Comparison of ENCODE assay signal across 30 mouse cellular contexts in the genomic region with DNA sequence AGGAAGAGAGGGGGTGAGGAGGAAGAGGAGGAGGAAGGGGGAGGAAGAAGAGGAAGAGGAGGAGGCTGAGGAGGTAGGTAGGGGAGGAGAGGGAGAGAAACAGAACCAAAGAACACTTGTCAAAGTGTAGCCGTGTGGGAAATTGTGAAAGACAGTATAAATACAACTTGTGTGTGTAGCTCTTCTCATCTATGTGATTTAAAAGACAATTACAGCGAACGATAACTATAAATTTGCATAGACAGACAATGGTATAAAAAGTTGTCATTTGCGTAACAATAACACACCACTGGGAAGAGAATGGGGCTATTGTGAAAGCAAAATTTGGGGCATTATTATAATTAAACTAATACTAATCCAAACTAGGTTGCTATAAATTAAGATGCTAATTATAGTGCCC. TPM values are rescaled to one million over a fixed set of nuclear protein-coding genes. Genes with fewer than 3 reads are reported as not detected.
"Had no signal": no experiment of that assay in that cellular context is flagged by ENCODE, and none has a peak within 500 bp of the region (broad histone marks: within the 10 kb centered on the region; RNA-seq: fewer than 3 reads in every experiment).

No protein-coding gene starts in this region.

- H3K36me3 ChIP-seq: heart, embryonic 13.5 days; heart, embryonic 15.5 days; hindbrain, embryonic 13.5 days; hindbrain, embryonic 15.5 days; limb, embryonic 13.5 days; limb, embryonic 15.5 days; liver, embryonic 12.5 days had no signal

- H3K27me3 ChIP-seq: heart, embryonic 13.5 days; heart, embryonic 15.5 days; hindbrain, embryonic 15.5 days; limb, embryonic 13.5 days; limb, embryonic 15.5 days; liver, embryonic 12.5 days had no signal

- H3K9me3 ChIP-seq: heart, embryonic 13.5 days; heart, embryonic 15.5 days; hindbrain, embryonic 13.5 days; hindbrain, embryonic 15.5 days; limb, embryonic 13.5 days; limb, embryonic 15.5 days; liver, embryonic 12.5 days had no signal

- H3K4me3 ChIP-seq: heart, adult 2 months; heart, embryonic 13.5 days; heart, embryonic 15.5 days; hindbrain, embryonic 13.5 days; hindbrain, embryonic 15.5 days; layer of hippocampus, adult 2 months; left cerebral cortex, adult 2 months; limb, embryonic 13.5 days; limb, embryonic 15.5 days; liver, embryonic 12.5 days had no signal

- ATAC-seq: hindbrain, postnatal 0 days; intestine, postnatal 0 days; liver, embryonic 12.5 days had no signal

- DNase-seq: gastrocnemius, postnatal 14 days; gastrocnemius, postnatal 36 days; heart, adult 11 months; heart, adult 2 months; heart, postnatal 14 days; heart, postnatal 36 days; kidney, adult 18-20 months; kidney, adult 8-10 months; kidney, postnatal 10 days; kidney, postnatal 25 days; kidney, postnatal 4 days; left cerebral cortex, postnatal 4 days had no signal

- H3K9ac ChIP-seq: heart, embryonic 13.5 days; heart, embryonic 15.5 days; hindbrain, embryonic 13.5 days; hindbrain, embryonic 15.5 days; limb, embryonic 13.5 days; limb, embryonic 15.5 days; liver, embryonic 12.5 days; liver, embryonic 14.5 days had no signal

- H3K27ac ChIP-seq: heart, adult 2 months; heart, embryonic 13.5 days; heart, embryonic 15.5 days; hindbrain, embryonic 13.5 days; hindbrain, embryonic 15.5 days; hindbrain, postnatal 0 days; layer of hippocampus, adult 2 months; left cerebral cortex, adult 2 months; limb, embryonic 13.5 days; limb, embryonic 15.5 days; liver, embryonic 12.5 days; liver, embryonic 14.5 days had no signal

- H3K4me2 ChIP-seq: heart, embryonic 11.5 days; heart, embryonic 13.5 days; heart, embryonic 15.5 days; hindbrain, embryonic 13.5 days; hindbrain, embryonic 15.5 days; limb, embryonic 13.5 days; limb, embryonic 15.5 days; liver, embryonic 12.5 days had no signal

- H3K4me1 ChIP-seq: heart, embryonic 13.5 days; heart, embryonic 15.5 days; hindbrain, embryonic 13.5 days; hindbrain, embryonic 15.5 days; limb, embryonic 13.5 days; limb, embryonic 15.5 days; liver, embryonic 12.5 days had no signal

RNA-seq across cellular contexts. Expression of a gene that starts 20.0 kb away (rescaled TPM):
- total RNA-seq: gastrocnemius, adult 18-20 months; gastrocnemius, adult 8-10 months; gastrocnemius, postnatal 36 days; hematopoietic stem cell, adult 5-6 weeks had no signal
- polyA plus RNA-seq: heart, postnatal 0 days; liver, adult 2 months; liver, embryonic 12.5 days had no signal
